ENCODE assay signal across 15 mouse cellular contexts in genomic region chr8:83182784-83183183, GRCm38 (mm10). TPM values are rescaled to one million over a fixed set of nuclear protein-coding genes. Genes with fewer than 3 reads are reported as not detected.
DNase-seq lines count a peak whose midpoint lies in the region; ATAC-seq and TF ChIP-seq lines count a peak whose summit lies in the region.
"Had no signal": no experiment of that assay in that cellular context is flagged by ENCODE, and none has a peak within 500 bp of the region (broad histone marks: within the 10 kb centered on the region; RNA-seq: fewer than 3 reads in every experiment).

No protein-coding gene starts in this region.

- ATAC-seq in midbrain, embryonic 12.5 days (ENCODE audit: low FRiP score, low read depth): peak; percentile 44; the same call in 1 of the 2 replicates
- no peak for ATAC-seq in midbrain, postnatal 0 days (ENCODE audit: low FRiP score)
- 0 out of 2 replicates have a peak, but pooled peaks have one; percentile 14 for ATAC-seq in intestine, embryonic 16.5 days
- no peak for ATAC-seq in stomach, embryonic 16.5 days (ENCODE audit: insufficient read depth, low FRiP score)

- intact Hi-C loops in heart, postnatal 25 days (cut with DNase I): no loop called here

- H3K27ac ChIP-seq in midbrain, embryonic 12.5 days (replicated peaks): peak overlapping the region; percentile 16; the same call in 1 of the 2 replicates
- H3K27ac ChIP-seq in midbrain, postnatal 0 days (ENCODE audit: low read depth, low read length): no peak overlapping the region
- H3K27ac ChIP-seq in intestine, embryonic 16.5 days (ENCODE audit: low read length): peak overlapping the region; percentile 65
- peak overlapping the region; percentile 95 for H3K27ac ChIP-seq in stomach, embryonic 16.5 days (ENCODE audit: low read length)
- H3K27ac ChIP-seq: heart, embryonic 15.5 days had no signal

- H3K4me1 ChIP-seq in midbrain, embryonic 12.5 days: peaks cover 48% of the 10 kb centered on the region
- peaks cover 10% of the 10 kb centered on the region; the same call in 1 of the 2 replicates for H3K4me1 ChIP-seq in midbrain, postnatal 0 days (ENCODE audit: insufficient read depth, low read length)
- peaks cover 31% of the 10 kb centered on the region for H3K4me1 ChIP-seq in intestine, embryonic 16.5 days (ENCODE audit: control insufficient read depth, insufficient read depth, low read length)
- peaks cover 45% of the 10 kb centered on the region for H3K4me1 ChIP-seq in stomach, embryonic 16.5 days (ENCODE audit: control insufficient read depth, insufficient read depth, low read length)

- 63% methylated on average over 5 of the region's 5 CpGs for WGBS in midbrain, embryonic 12.5 days
- WGBS in midbrain, postnatal 0 days: 32% methylated on average over 5 of the region's 5 CpGs
- WGBS in intestine, embryonic 16.5 days: 59% methylated on average over 5 of the region's 5 CpGs
- 48% methylated on average over 5 of the region's 5 CpGs for WGBS in stomach, embryonic 16.5 days

- H3K9ac ChIP-seq in midbrain, embryonic 12.5 days (replicated peaks): no peak overlapping the region
- no peak overlapping the region for H3K9ac ChIP-seq in midbrain, postnatal 0 days (replicated peaks; ENCODE audit: low read length, poor library complexity, severe bottlenecking)
- no peak overlapping the region for H3K9ac ChIP-seq in intestine, embryonic 16.5 days (ENCODE audit: low read depth, low read length)
- peak overlapping the region; percentile 11; the same call in 1 of the 2 replicates for H3K9ac ChIP-seq in stomach, embryonic 16.5 days (ENCODE audit: low read length)
- H3K9ac ChIP-seq: heart, embryonic 15.5 days had no signal

- H3K36me3 ChIP-seq in midbrain, embryonic 12.5 days: no peaks in the 10 kb centered on the region
- no peaks in the 10 kb centered on the region for H3K36me3 ChIP-seq in midbrain, postnatal 0 days (ENCODE audit: insufficient read depth, low read length)
- no peaks in the 10 kb centered on the region for H3K36me3 ChIP-seq in intestine, embryonic 16.5 days (ENCODE audit: control insufficient read depth, insufficient read depth, low read length)
- H3K36me3 ChIP-seq in stomach, embryonic 16.5 days (ENCODE audit: control insufficient read depth, insufficient read depth, low read length): no peaks in the 10 kb centered on the region
- H3K36me3 ChIP-seq: G1E; heart, embryonic 15.5 days had no signal

- H3K9me3 ChIP-seq in midbrain, embryonic 12.5 days: no peaks in the 10 kb centered on the region
- no peaks in the 10 kb centered on the region for H3K9me3 ChIP-seq in midbrain, postnatal 0 days (ENCODE audit: low read length)
- H3K9me3 ChIP-seq in intestine, embryonic 16.5 days (ENCODE audit: control insufficient read depth, low read length): no peaks in the 10 kb centered on the region
- no peaks in the 10 kb centered on the region for H3K9me3 ChIP-seq in stomach, embryonic 16.5 days (replicated peaks; ENCODE audit: control insufficient read depth, low read length)
- H3K9me3 ChIP-seq: G1E; heart, embryonic 15.5 days had no signal

- H3K4me3 ChIP-seq in midbrain, embryonic 12.5 days: no peak overlapping the region
- no peak overlapping the region for H3K4me3 ChIP-seq in midbrain, postnatal 0 days (ENCODE audit: low read depth, low read length)
- no peak overlapping the region for H3K4me3 ChIP-seq in intestine, embryonic 16.5 days (ENCODE audit: low read length)
- H3K4me3 ChIP-seq in stomach, embryonic 16.5 days (replicated peaks; ENCODE audit: low read length): no peak overlapping the region
- H3K4me3 ChIP-seq: heart, embryonic 15.5 days had no signal

- no peak for TF ChIP-seq CTCF in midbrain, postnatal 0 days (IDR thresholded peaks at IDR 0.05)

- H3K4me2 ChIP-seq in midbrain, embryonic 12.5 days (replicated peaks): no peak overlapping the region
- H3K4me2 ChIP-seq in midbrain, postnatal 0 days (ENCODE audit: low read depth, low read length, poor library complexity, severe bottlenecking): no peak overlapping the region
- no peak overlapping the region for H3K4me2 ChIP-seq in intestine, embryonic 16.5 days (ENCODE audit: low read depth, low read length)
- peak overlapping the region; percentile 20; the same call in 1 of the 2 replicates for H3K4me2 ChIP-seq in stomach, embryonic 16.5 days (ENCODE audit: low read depth, low read length)
- H3K4me2 ChIP-seq: heart, embryonic 15.5 days; liver, embryonic 11.5 days had no signal

- no peaks in the 10 kb centered on the region for H3K27me3 ChIP-seq in midbrain, embryonic 12.5 days
- H3K27me3 ChIP-seq in midbrain, postnatal 0 days (ENCODE audit: insufficient read depth, low read length): no peaks in the 10 kb centered on the region
- H3K27me3 ChIP-seq in intestine, embryonic 16.5 days (replicated peaks; ENCODE audit: control insufficient read depth, insufficient read depth, low read length): no peaks in the 10 kb centered on the region
- no peaks in the 10 kb centered on the region for H3K27me3 ChIP-seq in stomach, embryonic 16.5 days (ENCODE audit: control insufficient read depth, insufficient read depth, low read length)
- H3K27me3 ChIP-seq: heart, embryonic 15.5 days had no signal

- DNase-seq in heart, adult 11 months: peak; percentile 78
- no peak for DNase-seq in heart, postnatal 25 days (ENCODE audit: low spot score)
- DNase-seq in midbrain, postnatal 0 days (ENCODE audit: low spot score): no peak
- no peak for DNase-seq in urinary bladder, adult 2 months (ENCODE audit: low spot score)
- DNase-seq in adrenal gland, postnatal 10 days: no peak
- DNase-seq: cerebellum, adult 8-10 months; gastrocnemius, postnatal 10 days; kidney, adult 11 months; thymus, postnatal 36 days had no signal

RNA-seq across cellular contexts. Expression of gene Gm10645, which starts 16.8 kb away (rescaled TPM):
- total RNA-seq in heart, postnatal 25 days (2021): under 1 TPM in 1 of 2 experiments, not detected in 1; 0.23 TPM
- 6.5 and 7.0 TPM in 2 replicates for polyA plus RNA-seq in midbrain, embryonic 12.5 days (2016; fragmentation: Nextera tagmentation; extraction: Ambion mirVana)
- 2.1 and 3.3 TPM in 2 replicates for total RNA-seq in midbrain, postnatal 0 days (2014; rRNA removed)
- polyA plus RNA-seq in midbrain, postnatal 0 days (2015; fragmentation: Nextera tagmentation; extraction: Ambion mirVana): 7.4 and 11.1 TPM in 2 replicates
- polyA plus RNA-seq in intestine, embryonic 16.5 days (2015; fragmentation: Nextera tagmentation; extraction: Ambion mirVana): 0.43 and 1.0 TPM in 2 replicates
- polyA plus RNA-seq in stomach, embryonic 16.5 days (2015; fragmentation: Nextera tagmentation; extraction: Ambion mirVana): 1.5 and 2.2 TPM in 2 replicates
- 2.3 and 3.3 TPM in 2 replicates for polyA plus RNA-seq in urinary bladder, adult 2 months (2012; rRNA removed)
- under 1 TPM; 0.45 to 0.57 TPM for total RNA-seq in adrenal gland, postnatal 10 days (2021)
- total RNA-seq: G1E had no signal
- polyA plus RNA-seq: G1E had no signal

RNA-seq across cellular contexts. Expression of gene Tbc1d9, which starts 17.6 kb away (rescaled TPM):
- 1 to 10 TPM; 2.1 to 2.8 TPM for total RNA-seq in heart, postnatal 25 days (2021)
- 12.3 and 14.3 TPM in 2 replicates for polyA plus RNA-seq in midbrain, embryonic 12.5 days (2016; fragmentation: Nextera tagmentation; extraction: Ambion mirVana)
- 128 and 135 TPM in 2 replicates for total RNA-seq in midbrain, postnatal 0 days (2014; rRNA removed)
- 16.7 and 18.6 TPM in 2 replicates for polyA plus RNA-seq in midbrain, postnatal 0 days (2015; fragmentation: Nextera tagmentation; extraction: Ambion mirVana)
- polyA plus RNA-seq in intestine, embryonic 16.5 days (2015; fragmentation: Nextera tagmentation; extraction: Ambion mirVana): 1.3 and 1.6 TPM in 2 replicates
- 3.2 and 3.6 TPM in 2 replicates for polyA plus RNA-seq in stomach, embryonic 16.5 days (2015; fragmentation: Nextera tagmentation; extraction: Ambion mirVana)
- 22.0 and 23.1 TPM in 2 replicates for polyA plus RNA-seq in urinary bladder, adult 2 months (2012; rRNA removed)
- total RNA-seq in adrenal gland, postnatal 10 days (2021): 1 to 10 TPM; 7.0 to 8.4 TPM
- polyA plus RNA-seq: G1E had no signal

Comparison
In these comparisons a context has a peak if more than half of its experiments do, and no peak if none do; other contexts are left out.
1. ATAC-seq: peak in midbrain, embryonic 12.5 days (single experiment) and intestine, embryonic 16.5 days (single experiment); none in midbrain, postnatal 0 days (single experiment) and stomach, embryonic 16.5 days (single experiment).